Mouse (Mus musculus) intestine, embryonic 16.5 days (tissue): Measurements from ENCODE around the gene Olfr9. TPM values are rescaled to one million over a fixed set of nuclear protein-coding genes. Genes with fewer than 3 reads are reported as not detected.
A peak's percentile ranks its signal among the peaks of the same experiment; 100 is the strongest.
"Not testable (repeated sequence)": the region's sequence is repeated elsewhere in the genome, so short reads cannot be mapped to it uniquely, and the experiment has no call there.

Experiments
- ATAC-seq: fragments of 200-750 bp; cut with Nextera tagmentation; 2 replicates; pipeline ENCODE4 v1.8.0; 2017; ENCODE audit warnings: moderate TSS enrichment, moderate library complexity
- H3K27ac ChIP-seq: fragments of 300-500 bp; sonication (generic); 2 replicates; pipeline ENCODE4 v1.5.1; 2014; ENCODE audit warnings: mild to moderate bottlenecking, low read length
- H3K27me3 ChIP-seq: fragments of 300-500 bp; sonication (generic); replicated peaks from 2 replicates; pipeline ENCODE4 v1.6.1; 2014; ENCODE audit warnings: low read length, control low read depth, mixed read lengths; ENCODE audit not compliant: control insufficient read depth, insufficient read depth
- H3K36me3 ChIP-seq: fragments of 300-500 bp; sonication (generic); 2 replicates; pipeline ENCODE4 v1.6.1; 2014; ENCODE audit warnings: low read length, control low read depth; ENCODE audit not compliant: control insufficient read depth, insufficient read depth
- H3K4me1 ChIP-seq: fragments of 300-500 bp; sonication (generic); 2 replicates; pipeline ENCODE4 v1.6.1; 2014; ENCODE audit warnings: low read length, control low read depth, mixed read lengths; ENCODE audit not compliant: control insufficient read depth, insufficient read depth
- H3K4me2 ChIP-seq: fragments of 300-500 bp; sonication (generic); 2 replicates; pipeline ENCODE4 v1.6.1; 2014; ENCODE audit warnings: low read depth, low read length, control low read depth
- H3K4me3 ChIP-seq: fragments of 300-500 bp; sonication (generic); 2 replicates; pipeline ENCODE4 v1.5.1; 2014; ENCODE audit warnings: mild to moderate bottlenecking, low read length
- H3K9ac ChIP-seq: fragments of 300-500 bp; sonication (generic); 2 replicates; pipeline ENCODE4 v1.6.1; 2014; ENCODE audit warnings: low read depth, low read length
- H3K9me3 ChIP-seq: fragments of 300-500 bp; sonication (generic); 2 replicates; pipeline ENCODE4 v1.6.1; 2016; ENCODE audit warnings: low read length, control low read depth; ENCODE audit not compliant: control insufficient read depth
- WGBS: fragments of 180-500 bp; shearing (Covaris S2); extraction: QIAGEN DNeasy Blood & Tissue Kit; methylation state at CpG from one replicate; pipeline ENCODE4 v1.1.7; 2014; 5-methylcytosine and 5-hydroxymethylcytosine counted together
- polyA plus RNA-seq: library from polyadenylated mRNA; unstranded; fragments of >200 nt; fragmentation: Nextera tagmentation; extraction: Ambion mirVana; gene quantifications from 2 replicates; pipeline ENCODE4 v1.2.1, GENCODE M21; 2015

Gene Olfr9
- not detected in 2 replicates for polyA plus RNA-seq

DNA sequence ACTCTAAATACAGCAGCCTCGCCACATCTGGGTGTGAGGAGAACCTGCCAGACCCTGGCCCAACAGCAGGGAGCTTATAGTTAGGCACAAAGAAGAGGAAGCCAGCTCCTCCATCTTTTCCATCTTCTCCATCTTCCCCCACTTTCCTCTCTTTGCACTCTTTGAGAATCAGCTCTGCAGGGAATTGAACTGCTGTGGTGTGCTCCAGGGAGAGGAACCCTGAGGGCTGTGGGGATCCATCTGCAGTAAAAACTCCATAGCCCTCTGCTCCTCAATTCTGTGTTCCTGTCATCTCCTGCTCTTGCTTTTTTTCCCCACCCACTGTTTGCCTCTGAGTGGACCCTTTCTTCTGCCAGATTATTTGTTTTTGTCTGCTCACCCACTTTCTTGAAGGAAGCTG is at the start of gene Olfr9:
Olfr9 (plus strand) TSS at position 301 of the 400 bp plus-strand sequence.
- not testable (repeated sequence) for H3K4me3 ChIP-seq, H3K36me3 ChIP-seq, H3K9ac ChIP-seq, H3K4me1 ChIP-seq, H3K27ac ChIP-seq, H3K27me3 ChIP-seq, H3K4me2 ChIP-seq, ATAC-seq, H3K9me3 ChIP-seq
- 42% methylated on average over 1 of the region's 1 CpGs for WGBS

DNA sequence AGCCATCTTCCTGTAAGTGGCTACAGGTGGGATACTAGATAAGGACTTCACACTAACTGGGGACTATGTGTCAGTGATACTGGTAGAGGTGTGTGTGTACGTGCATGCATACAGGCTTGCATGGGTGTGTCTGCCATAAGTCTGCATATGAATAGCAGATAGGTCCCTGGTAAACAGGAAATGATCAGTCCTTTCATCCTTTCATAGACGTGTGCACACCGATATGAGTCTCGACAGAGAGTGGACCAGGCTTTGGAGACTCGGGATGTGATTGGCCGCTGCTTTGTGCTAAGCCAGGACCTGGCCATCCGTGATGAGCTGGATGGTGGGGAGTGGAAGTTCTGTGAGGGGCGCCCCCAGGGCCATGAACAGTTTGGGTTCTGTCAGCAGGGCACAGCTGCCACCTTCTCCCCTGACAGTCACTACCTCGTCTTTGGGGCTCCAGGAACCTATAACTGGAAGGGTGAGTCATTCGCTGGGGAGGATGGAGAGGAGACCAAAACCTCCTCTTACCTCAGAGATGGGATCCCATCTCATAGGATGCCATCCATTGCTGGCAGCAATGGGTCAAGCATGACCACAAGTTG is 48.7 kb upstream of the Olfr9 start:
- Histone ChIP-seq H3K27ac (no peak overlapping the region), H3K4me2 (no peak overlapping the region), H3K36me3 (no peaks in the 10 kb centered on the region), H3K9ac (no peak overlapping the region), H3K4me1 (no peaks in the 10 kb centered on the region), H3K4me3 (no peak overlapping the region), H3K27me3 (peaks cover 7% of the 10 kb centered on the region), H3K9me3 (no peaks in the 10 kb centered on the region)
- ATAC-seq: no peak
- 77% methylated on average over 10 of the region's 10 CpGs for WGBS

DNA sequence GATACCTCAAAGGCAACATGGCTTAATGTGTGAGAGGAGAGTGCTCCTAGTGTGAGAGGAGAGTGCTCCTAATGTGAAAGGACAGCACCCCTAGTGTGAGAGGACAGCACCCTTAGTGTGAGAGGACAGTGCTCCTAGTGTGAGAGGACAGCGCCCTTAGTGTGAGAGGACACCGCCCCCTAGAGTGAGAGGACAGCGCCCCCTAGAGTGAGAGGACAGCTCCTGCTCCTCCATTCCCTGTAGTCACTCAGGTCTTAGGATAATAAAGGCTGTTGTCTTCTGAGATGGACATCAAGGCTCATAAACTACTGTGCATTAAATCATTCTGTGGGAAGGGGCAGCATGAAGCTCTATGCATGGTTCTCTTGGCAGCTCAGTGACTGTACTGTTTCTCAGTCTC is 43.6 kb upstream of the Olfr9 start:
- H3K4me3 ChIP-seq: no peak overlapping the region
- ATAC-seq: peak; percentile 47; the same call in 1 of the 2 replicates

GRCm38 (mm10) chr10:128947496-128947895 is 41.7 kb upstream of the Olfr9 start:
- Histone ChIP-seq H3K36me3 (no peaks in the 10 kb centered on the region), H3K9ac (no peak overlapping the region), H3K4me3 (no peak overlapping the region), H3K27me3 (no peaks in the 10 kb centered on the region), H3K27ac (no peak overlapping the region), H3K4me2 (no peak overlapping the region), H3K9me3 (no peaks in the 10 kb centered on the region), H3K4me1 (no peaks in the 10 kb centered on the region)
- WGBS: 88% methylated on average over 4 of the region's 4 CpGs
- ATAC-seq: no peak

More for the DNA sequence above, 43.6 kb upstream of the Olfr9 start:
- Histone ChIP-seq H3K9me3 (no peaks in the 10 kb centered on the region), H3K36me3 (no peaks in the 10 kb centered on the region), H3K9ac (no peak overlapping the region), H3K27ac (no peak overlapping the region), H3K27me3 (no peaks in the 10 kb centered on the region), H3K4me2 (no peak overlapping the region), H3K4me1 (no peaks in the 10 kb centered on the region)
- 24% methylated on average over 3 of the region's 3 CpGs for WGBS

DNA sequence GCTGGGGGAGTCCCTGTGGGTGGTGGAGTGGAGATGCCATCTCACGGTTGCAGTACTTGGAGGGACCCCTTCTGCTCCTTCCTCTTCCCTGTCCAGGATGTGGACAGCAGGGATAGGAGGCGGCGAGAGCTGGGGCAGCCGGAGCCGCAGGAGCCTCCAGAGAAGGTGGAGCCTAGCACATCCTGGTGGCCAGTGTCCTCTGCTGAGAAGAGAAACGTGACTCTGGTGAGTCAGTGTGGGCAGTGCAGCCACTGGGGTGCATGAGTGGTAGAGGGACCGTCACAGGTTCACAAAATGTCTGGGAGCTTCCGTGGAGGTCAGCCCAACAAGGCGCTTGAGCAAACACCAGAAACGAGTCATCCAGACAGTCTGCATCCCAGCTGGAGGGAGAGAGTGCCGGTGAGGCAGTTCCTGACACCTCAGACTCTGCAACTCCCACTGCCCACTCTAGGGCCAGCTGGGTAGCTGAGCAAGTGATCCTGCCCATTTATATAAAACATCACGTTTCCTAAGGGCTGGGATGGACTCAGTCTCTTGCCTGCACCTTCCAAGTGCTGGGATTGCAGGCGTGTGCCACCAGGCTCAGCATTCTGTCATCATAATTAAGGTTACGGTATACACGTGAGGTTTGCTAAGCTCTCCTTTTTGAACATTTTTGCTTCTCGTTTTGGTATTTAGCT is 38.9 kb upstream of the Olfr9 start:
- Histone ChIP-seq H3K9me3 (no peaks in the 10 kb centered on the region), H3K4me1 (no peaks in the 10 kb centered on the region), H3K9ac (no peak overlapping the region), H3K36me3 (no peaks in the 10 kb centered on the region), H3K27ac (no peak overlapping the region), H3K27me3 (no peaks in the 10 kb centered on the region), H3K4me2 (no peak overlapping the region), H3K4me3 (no peak overlapping the region)
- WGBS: 58% methylated on average over 16 of the region's 16 CpGs
- ATAC-seq: no peak

DNA sequence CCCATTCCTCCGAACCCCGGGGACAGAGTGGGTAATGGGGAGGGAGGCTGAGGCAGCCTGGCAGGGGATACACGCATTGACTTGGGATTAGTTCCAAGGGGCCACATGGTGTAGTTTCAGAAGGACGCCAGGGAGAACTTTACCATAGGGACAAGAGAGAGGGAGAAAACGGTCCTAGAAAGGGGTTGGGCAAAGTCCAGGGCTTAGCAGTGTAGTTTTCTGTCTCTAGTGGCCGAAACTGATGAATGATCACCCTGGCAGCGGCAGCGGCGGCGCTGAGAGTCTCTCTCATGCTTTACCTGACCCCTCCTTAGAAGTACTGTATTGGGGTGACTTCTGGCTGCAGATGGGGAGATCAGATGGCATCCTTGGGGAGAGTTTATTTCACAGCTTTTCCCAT is 30.9 kb upstream of the Olfr9 start:
- no peak overlapping the region for H3K27ac ChIP-seq

GRCm38 (mm10) chr10:128960142-128960541 is 29.1 kb upstream of the Olfr9 start:
- peak; percentile 6 for ATAC-seq
- H3K36me3 ChIP-seq: no peaks in the 10 kb centered on the region

More for the DNA sequence above, 30.9 kb upstream of the Olfr9 start:
- H3K9me3 ChIP-seq: no peaks in the 10 kb centered on the region
- H3K4me1 ChIP-seq: peaks cover 18% of the 10 kb centered on the region; the same call in 1 of the 2 replicates
- H3K4me3 ChIP-seq: no peak overlapping the region
- H3K36me3 ChIP-seq: no peaks in the 10 kb centered on the region
- no peak overlapping the region for H3K4me2 ChIP-seq
- no peak overlapping the region for H3K9ac ChIP-seq
- no peaks in the 10 kb centered on the region for H3K27me3 ChIP-seq
- ATAC-seq: no peak
- WGBS: 80% methylated on average over 10 of the region's 10 CpGs

GRCm38 (mm10) chr10:128960590-128961584 is 28.3 kb upstream of the Olfr9 start, which contains the start of gene Mettl7b:
Mettl7b (minus strand) TSS chr10:128960988.
- Histone ChIP-seq H3K4me3 (peak within 1 kb of the TSS; percentile 17), H3K9me3 (no peaks in the 10 kb centered on the region), H3K4me1 (peaks cover 27% of the 10 kb centered on the region; the same call in 1 of the 2 replicates), H3K27ac (peak within 1 kb of the TSS; percentile 71), H3K36me3 (no peaks in the 10 kb centered on the region), H3K27me3 (no peaks in the 10 kb centered on the region), H3K4me2 (peak within 1 kb of the TSS; percentile 44), H3K9ac (peak within 1 kb of the TSS; percentile 1; the same call in 1 of the 2 replicates)
- WGBS: 64% methylated on average over 12 of the region's 12 CpGs
- peak; percentile 94 for ATAC-seq

More at GRCm38 (mm10) chr10:128960142-128960541, 29.1 kb upstream of the Olfr9 start:
- H3K9ac ChIP-seq: peak overlapping the region; percentile 1; the same call in 1 of the 2 replicates
- no peaks in the 10 kb centered on the region for H3K27me3 ChIP-seq
- H3K4me1 ChIP-seq: peaks cover 27% of the 10 kb centered on the region; the same call in 1 of the 2 replicates
- peak overlapping the region; percentile 59 for H3K27ac ChIP-seq
- peak overlapping the region; percentile 44 for H3K4me2 ChIP-seq
- 78% methylated on average over 4 of the region's 4 CpGs for WGBS
- no peaks in the 10 kb centered on the region for H3K9me3 ChIP-seq
- H3K4me3 ChIP-seq: peak overlapping the region; percentile 17

DNA sequence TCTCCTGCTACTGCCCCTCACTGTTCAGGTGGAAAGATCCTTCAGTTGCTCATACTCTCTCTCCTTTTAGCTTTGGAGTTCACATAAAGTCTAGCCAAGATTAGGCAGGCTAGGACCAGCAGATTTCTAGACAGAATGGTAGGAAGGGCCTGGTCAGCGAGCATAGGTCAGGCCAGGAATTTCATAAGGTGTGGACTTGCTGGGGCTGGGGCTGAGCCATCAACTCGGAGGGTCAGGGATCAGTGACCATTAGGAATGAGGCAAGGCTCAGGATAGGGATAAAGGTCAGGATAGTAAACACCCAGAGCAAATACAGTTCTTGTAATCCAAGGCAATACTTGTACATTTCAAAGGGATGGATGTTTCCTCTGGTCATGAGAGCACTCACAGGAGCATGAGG is 24.3 kb upstream of the Olfr9 start:
- Histone ChIP-seq H3K9ac (no peak overlapping the region), H3K27ac (no peak overlapping the region), H3K9me3 (no peaks in the 10 kb centered on the region), H3K4me3 (no peak overlapping the region), H3K36me3 (no peaks in the 10 kb centered on the region), H3K27me3 (no peaks in the 10 kb centered on the region), H3K4me2 (no peak overlapping the region), H3K4me1 (peaks cover 27% of the 10 kb centered on the region; the same call in 1 of the 2 replicates)
- 0 out of 2 replicates have a peak, but pooled peaks have one; percentile 12 for ATAC-seq
- 58% methylated on average over 2 of the region's 2 CpGs for WGBS
